Mouse (Mus musculus): Measurements from ENCODE around the gene Corin. TPM values are rescaled to one million over a fixed set of nuclear protein-coding genes. Genes with fewer than 3 reads are reported as not detected.

Corin gene
- polyA plus RNA-seq, 1 experiment from 2014 or later: 16.2 TPM

- H3K9me3 ChIP-seq (replicated peaks): no peaks in the 10 kb centered on the region
- no peak overlapping the region for H3K27ac ChIP-seq
- 72% methylated on average over 3 of the region's 3 CpGs for WGBS
- no peaks in the 10 kb centered on the region for H3K27me3 ChIP-seq
- no peak overlapping the region for H3K4me3 ChIP-seq
- no peaks in the 10 kb centered on the region for H3K36me3 ChIP-seq
- no peaks in the 10 kb centered on the region for H3K4me1 ChIP-seq
- no peak overlapping the region for H3K9ac ChIP-seq
- H3K4me2 ChIP-seq (replicated peaks): no peak overlapping the region
- no peak for ATAC-seq (ENCODE audit: low FRiP score)
Observed at GRCm38 (mm10) chr5:72431856-72432255, 72.4 kb downstream of the Corin start.

GRCm38 (mm10) chr5:72427556-72427955, 76.7 kb downstream of the Corin start:
- Histone ChIP-seq H3K4me1 (no peaks in the 10 kb centered on the region), H3K4me2 (replicated peaks) (no peak overlapping the region), H3K27ac (no peak overlapping the region), H3K27me3 (no peaks in the 10 kb centered on the region), H3K9ac (no peak overlapping the region), H3K36me3 (no peaks in the 10 kb centered on the region), H3K4me3 (no peak overlapping the region), H3K9me3 (replicated peaks) (no peaks in the 10 kb centered on the region)
- WGBS: 91% methylated on average over 4 of the region's 4 CpGs
- no peak for ATAC-seq (ENCODE audit: low FRiP score)

- Histone ChIP-seq H3K27me3 (no peaks in the 10 kb centered on the region), H3K36me3 (no peaks in the 10 kb centered on the region), H3K9me3 (replicated peaks) (no peaks in the 10 kb centered on the region), H3K4me2 (replicated peaks) (no peak overlapping the region), H3K4me1 (no peaks in the 10 kb centered on the region), H3K4me3 (no peak overlapping the region), H3K9ac (no peak overlapping the region), H3K27ac (no peak overlapping the region)
- no peak for ATAC-seq (ENCODE audit: low FRiP score)
Observed at GRCm38 (mm10) chr5:72425342-72426010, 78.8 kb downstream of the Corin start.

GRCm38 (mm10) chr5:72411874-72412329, 92.4 kb downstream of the Corin start:
- Histone ChIP-seq H3K27ac (no peak overlapping the region), H3K27me3 (no peaks in the 10 kb centered on the region), H3K4me2 (replicated peaks) (no peak overlapping the region), H3K36me3 (no peaks in the 10 kb centered on the region), H3K4me3 (no peak overlapping the region), H3K9me3 (replicated peaks) (no peaks in the 10 kb centered on the region), H3K9ac (no peak overlapping the region), H3K4me1 (peaks cover 6% of the 10 kb centered on the region)
- no peak for ATAC-seq (ENCODE audit: low FRiP score)
- WGBS: 37% methylated on average over 10 of the region's 10 CpGs

GRCm38 (mm10) chr5:72410841-72411240, 93.4 kb downstream of the Corin start:
- Histone ChIP-seq H3K9me3 (replicated peaks) (no peaks in the 10 kb centered on the region), H3K27ac (no peak overlapping the region), H3K36me3 (no peaks in the 10 kb centered on the region), H3K9ac (no peak overlapping the region), H3K4me1 (peaks cover 6% of the 10 kb centered on the region), H3K4me2 (replicated peaks) (no peak overlapping the region), H3K27me3 (no peaks in the 10 kb centered on the region), H3K4me3 (no peak overlapping the region)
- no peak for ATAC-seq (ENCODE audit: low FRiP score)
- WGBS: 93% methylated on average over 3 of the region's 3 CpGs

- Histone ChIP-seq H3K9ac (no peak overlapping the region), H3K4me3 (no peak overlapping the region), H3K27ac (no peak overlapping the region), H3K4me2 (replicated peaks) (no peak overlapping the region), H3K36me3 (no peaks in the 10 kb centered on the region), H3K4me1 (peaks cover 4% of the 10 kb centered on the region; the same call in 1 of the 2 replicates), H3K9me3 (replicated peaks) (no peaks in the 10 kb centered on the region), H3K27me3 (no peaks in the 10 kb centered on the region)
- ATAC-seq (ENCODE audit: low FRiP score): no peak
- WGBS: 73% methylated on average over 9 of the region's 9 CpGs
Observed at GRCm38 (mm10) chr5:72403376-72403775, 100.9 kb downstream of the Corin start.

- WGBS: 70% methylated on average over 5 of the region's 5 CpGs
- H3K4me2 ChIP-seq (replicated peaks): no peak overlapping the region
- H3K36me3 ChIP-seq: no peaks in the 10 kb centered on the region
- H3K9ac ChIP-seq: no peak overlapping the region
- H3K27ac ChIP-seq: no peak overlapping the region
- H3K4me1 ChIP-seq: peaks cover 4% of the 10 kb centered on the region; the same call in 1 of the 2 replicates
- no peaks in the 10 kb centered on the region for H3K9me3 ChIP-seq (replicated peaks)
- H3K4me3 ChIP-seq: no peak overlapping the region
- no peak for ATAC-seq (ENCODE audit: low FRiP score)
- no peaks in the 10 kb centered on the region for H3K27me3 ChIP-seq
Observed at GRCm38 (mm10) chr5:72402913-72403312, 101.4 kb downstream of the Corin start.

GRCm38 (mm10) chr5:72401778-72402177, 102.5 kb downstream of the Corin start:
- Histone ChIP-seq H3K4me2 (replicated peaks) (no peak overlapping the region), H3K27ac (peak overlapping the region; percentile 7; the same call in 1 of the 2 replicates), H3K27me3 (no peaks in the 10 kb centered on the region), H3K9ac (no peak overlapping the region), H3K4me3 (no peak overlapping the region), H3K9me3 (replicated peaks) (no peaks in the 10 kb centered on the region), H3K4me1 (peaks cover 4% of the 10 kb centered on the region; the same call in 1 of the 2 replicates), H3K36me3 (no peaks in the 10 kb centered on the region)
- 54% methylated on average over 10 of the region's 10 CpGs for WGBS
- ATAC-seq (ENCODE audit: low FRiP score): 0 out of 2 replicates have a peak, but pooled peaks have one; percentile 35

GRCm38 (mm10) chr5:72401251-72401650, 103.0 kb downstream of the Corin start:
- Histone ChIP-seq H3K27ac (no peak overlapping the region), H3K4me1 (peaks cover 4% of the 10 kb centered on the region; the same call in 1 of the 2 replicates)
- WGBS: 91% methylated on average over 3 of the region's 3 CpGs

GRCm38 (mm10) chr5:72382148-72382547, 122.1 kb downstream of the Corin start:
- 79% methylated on average over 1 of the region's 1 CpGs for WGBS
- no peak for ATAC-seq (ENCODE audit: low FRiP score)

More at GRCm38 (mm10) chr5:72401251-72401650, 103.0 kb downstream of the Corin start:
- no peaks in the 10 kb centered on the region for H3K27me3 ChIP-seq
- H3K36me3 ChIP-seq: no peaks in the 10 kb centered on the region
- no peak for ATAC-seq (ENCODE audit: low FRiP score)
- no peak overlapping the region for H3K9ac ChIP-seq
- H3K9me3 ChIP-seq (replicated peaks): no peaks in the 10 kb centered on the region
- no peak overlapping the region for H3K4me3 ChIP-seq
- H3K4me2 ChIP-seq (replicated peaks): no peak overlapping the region

GRCm38 (mm10) chr5:72380616-72381015, 123.7 kb downstream of the Corin start:
- H3K4me2 ChIP-seq (replicated peaks): no peak overlapping the region
- no peak overlapping the region for H3K9ac ChIP-seq
- 65% methylated on average over 8 of the region's 8 CpGs for WGBS
- H3K36me3 ChIP-seq: no peaks in the 10 kb centered on the region
- ATAC-seq (ENCODE audit: low FRiP score): no peak
- H3K27ac ChIP-seq: no peak overlapping the region
- H3K4me3 ChIP-seq: no peak overlapping the region
- no peaks in the 10 kb centered on the region for H3K27me3 ChIP-seq
- no peaks in the 10 kb centered on the region for H3K9me3 ChIP-seq (replicated peaks)
- H3K4me1 ChIP-seq: no peaks in the 10 kb centered on the region

More at GRCm38 (mm10) chr5:72382148-72382547, 122.1 kb downstream of the Corin start:
- Histone ChIP-seq H3K36me3 (no peaks in the 10 kb centered on the region), H3K4me2 (replicated peaks) (no peak overlapping the region), H3K4me3 (no peak overlapping the region), H3K4me1 (no peaks in the 10 kb centered on the region), H3K9ac (no peak overlapping the region), H3K27ac (no peak overlapping the region), H3K27me3 (no peaks in the 10 kb centered on the region), H3K9me3 (replicated peaks) (no peaks in the 10 kb centered on the region)

- H3K4me3 ChIP-seq: no peak overlapping the region
- ATAC-seq (ENCODE audit: low FRiP score): no peak
- no peaks in the 10 kb centered on the region for H3K36me3 ChIP-seq
- WGBS: 79% methylated on average over 3 of the region's 3 CpGs
- no peak overlapping the region for H3K4me2 ChIP-seq (replicated peaks)
- no peak overlapping the region for H3K9ac ChIP-seq
- H3K9me3 ChIP-seq (replicated peaks): no peaks in the 10 kb centered on the region
- H3K27ac ChIP-seq: no peak overlapping the region
- H3K27me3 ChIP-seq: no peaks in the 10 kb centered on the region
- no peaks in the 10 kb centered on the region for H3K4me1 ChIP-seq
Observed at GRCm38 (mm10) chr5:72368004-72368403, 136.3 kb downstream of the Corin start.

- Histone ChIP-seq H3K9me3 (replicated peaks) (no peaks in the 10 kb centered on the region), H3K4me2 (replicated peaks) (no peak overlapping the region), H3K9ac (no peak overlapping the region), H3K4me3 (no peak overlapping the region), H3K27me3 (no peaks in the 10 kb centered on the region), H3K27ac (no peak overlapping the region), H3K4me1 (no peaks in the 10 kb centered on the region), H3K36me3 (no peaks in the 10 kb centered on the region)
- 75% methylated on average over 4 of the region's 4 CpGs for WGBS
- ATAC-seq (ENCODE audit: low FRiP score): no peak
Observed at GRCm38 (mm10) chr5:72365801-72366200, 138.5 kb downstream of the Corin start.

Data from hindbrain, embryonic 12.5 days (tissue).